Mouse (Mus musculus): ENCODE results near the gene D1Pas1. TPM values are rescaled to one million over a fixed set of nuclear protein-coding genes. Genes with fewer than 3 reads are reported as not detected.

D1Pas1 gene
- polyA plus RNA-seq, 1 experiment from 2014 or later: 0.08 TPM

DNA sequence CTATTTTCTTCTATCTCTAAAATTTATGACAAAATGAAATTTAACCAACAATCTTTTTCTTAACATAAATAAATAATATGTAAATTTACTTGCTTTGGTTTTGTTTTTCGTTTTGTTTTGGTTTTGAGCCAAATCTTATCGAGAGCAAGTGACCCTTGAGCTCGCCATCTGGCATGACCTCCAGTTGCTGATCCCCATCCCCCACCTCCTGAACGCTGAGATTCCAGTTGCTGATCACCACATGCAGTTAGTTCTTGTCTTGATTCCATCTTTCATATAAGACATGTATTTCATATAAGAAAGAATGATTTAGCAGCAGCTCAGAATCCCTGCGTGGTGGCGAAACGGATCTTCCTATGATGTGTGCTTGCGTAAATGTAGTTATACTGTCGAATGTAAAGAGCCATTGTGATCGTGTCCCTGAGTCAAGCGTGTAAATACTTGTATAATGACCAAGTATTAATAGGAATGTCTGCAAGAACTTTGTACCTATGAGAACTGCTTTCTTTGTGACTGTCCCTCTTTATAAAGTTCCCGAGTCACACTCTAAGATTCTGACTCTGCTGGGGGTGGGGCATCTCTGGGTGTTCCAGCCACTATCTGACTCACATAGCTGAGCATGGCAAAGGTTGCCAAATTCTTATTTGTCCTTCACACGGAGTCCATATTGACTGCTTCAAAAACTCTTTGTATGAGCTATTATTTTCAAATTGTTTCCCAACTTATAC, 36.9 kb upstream of the D1Pas1 start:
- Histone ChIP-seq H3K9me3 (ENCODE audit: control insufficient read depth, low read length) (peaks cover 4% of the 10 kb centered on the region; the same call in 1 of the 2 replicates), H3K36me3 (ENCODE audit: control insufficient read depth, insufficient read depth, low read length) (no peaks in the 10 kb centered on the region), H3K4me1 (ENCODE audit: control insufficient read depth in 2 of 2, insufficient read depth in 2 of 2, low read length in 2 of 2) (peaks cover 0 to 2% of the 10 kb centered on the region in 2 experiments; a peak in 2 of 4 replicates), H3K27me3 (ENCODE audit: control insufficient read depth, insufficient read depth, low read length) (no peaks in the 10 kb centered on the region), H3K9ac (ENCODE audit: low read length) (no peak overlapping the region), H3K4me2 (ENCODE audit: low read length) (no peak overlapping the region), H3K27ac (replicated peaks in 1 of 2; ENCODE audit: control insufficient read depth in 1 of 2, insufficient read depth in 1 of 2, low read depth in 2 of 2, low read length in 2 of 2) (no peak overlapping the region), H3K4me3 (ENCODE audit: control insufficient read depth in 1 of 2, insufficient read depth in 1 of 2, low read depth in 1 of 2, low read length in 2 of 2) (no peak overlapping the region)
- ATAC-seq (ENCODE audit: insufficient number of reproducible peaks, insufficient read depth, low FRiP score, low read depth): no peak
- WGBS: 76% methylated on average over 13 of the region's 13 CpGs

DNA sequence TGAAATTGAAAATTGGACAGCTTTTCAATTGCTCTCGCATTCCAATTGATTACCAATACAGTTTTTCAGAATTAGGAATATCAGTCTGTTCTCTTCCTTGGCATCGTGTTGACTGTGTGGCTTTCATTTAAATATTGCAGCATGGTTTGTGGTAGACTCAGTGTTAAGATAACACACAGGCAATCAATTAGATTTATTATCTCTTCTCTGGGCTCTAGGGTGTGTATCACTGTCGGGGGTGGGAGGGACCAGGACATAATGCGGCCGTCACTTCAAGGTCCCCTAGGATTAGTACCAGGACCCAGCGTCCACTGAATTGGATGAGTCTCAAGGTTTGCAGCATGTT, 36.4 kb upstream of the D1Pas1 start:
- 86% methylated on average over 6 of the region's 6 CpGs for WGBS
- H3K27me3 ChIP-seq (ENCODE audit: control insufficient read depth, insufficient read depth, low read length): no peaks in the 10 kb centered on the region
- no peak for ATAC-seq (ENCODE audit: insufficient number of reproducible peaks, insufficient read depth, low FRiP score, low read depth)

DNA sequence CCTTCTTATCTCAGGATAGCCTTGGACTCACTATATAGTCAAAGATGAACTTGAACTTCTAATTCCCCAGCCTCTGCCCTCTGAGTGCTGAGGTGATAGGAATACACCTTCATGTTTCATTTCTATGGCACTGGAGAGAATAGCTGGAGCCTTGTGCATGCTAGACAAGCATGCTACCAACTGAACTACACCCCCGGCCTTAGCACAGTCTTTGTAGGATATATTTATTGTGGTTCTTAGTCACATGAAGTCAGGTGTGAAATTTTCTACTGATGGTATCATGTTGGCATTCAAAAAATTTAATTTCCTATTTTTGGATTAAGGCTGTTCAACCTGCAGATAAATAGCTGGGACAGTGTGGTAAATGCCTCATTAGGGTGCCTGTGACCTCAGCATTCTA, 33.0 kb upstream of the D1Pas1 start:
- ATAC-seq (ENCODE audit: insufficient number of reproducible peaks, insufficient read depth, low FRiP score, low read depth): no peak
- no peak overlapping the region for H3K27ac ChIP-seq (replicated peaks in 1 of 2; ENCODE audit: control insufficient read depth in 1 of 2, insufficient read depth in 1 of 2, low read depth in 2 of 2, low read length in 2 of 2)
- no peak overlapping the region for H3K9ac ChIP-seq (ENCODE audit: low read length)
- no peaks in the 10 kb centered on the region for H3K36me3 ChIP-seq (ENCODE audit: control insufficient read depth, insufficient read depth, low read length)
- H3K4me2 ChIP-seq (ENCODE audit: low read length): no peak overlapping the region
- no peaks in the 10 kb centered on the region for H3K27me3 ChIP-seq (ENCODE audit: control insufficient read depth, insufficient read depth, low read length)
- no peak overlapping the region for H3K4me3 ChIP-seq (ENCODE audit: control insufficient read depth in 1 of 2, insufficient read depth in 1 of 2, low read depth in 1 of 2, low read length in 2 of 2)
- no peaks in the 10 kb centered on the region; a peak in 1 of 4 replicates for H3K4me1 ChIP-seq (ENCODE audit: control insufficient read depth in 2 of 2, insufficient read depth in 2 of 2, low read length in 2 of 2)
- WGBS: 83% methylated on average over 1 of the region's 1 CpGs
- H3K9me3 ChIP-seq (ENCODE audit: control insufficient read depth, low read length): peaks cover 4% of the 10 kb centered on the region; the same call in 1 of the 2 replicates

More for the DNA sequence above, 36.4 kb upstream of the D1Pas1 start:
- Histone ChIP-seq H3K36me3 (ENCODE audit: control insufficient read depth, insufficient read depth, low read length) (no peaks in the 10 kb centered on the region), H3K4me1 (ENCODE audit: control insufficient read depth in 2 of 2, insufficient read depth in 2 of 2, low read length in 2 of 2) (no peaks in the 10 kb centered on the region), H3K4me2 (ENCODE audit: low read length) (no peak overlapping the region), H3K27ac (replicated peaks in 1 of 2; ENCODE audit: control insufficient read depth in 1 of 2, insufficient read depth in 1 of 2, low read depth in 2 of 2, low read length in 2 of 2) (no peak overlapping the region), H3K4me3 (ENCODE audit: control insufficient read depth in 1 of 2, insufficient read depth in 1 of 2, low read depth in 1 of 2, low read length in 2 of 2) (no peak overlapping the region), H3K9me3 (ENCODE audit: control insufficient read depth, low read length) (peaks cover 4% of the 10 kb centered on the region; the same call in 1 of the 2 replicates), H3K9ac (ENCODE audit: low read length) (no peak overlapping the region)

DNA sequence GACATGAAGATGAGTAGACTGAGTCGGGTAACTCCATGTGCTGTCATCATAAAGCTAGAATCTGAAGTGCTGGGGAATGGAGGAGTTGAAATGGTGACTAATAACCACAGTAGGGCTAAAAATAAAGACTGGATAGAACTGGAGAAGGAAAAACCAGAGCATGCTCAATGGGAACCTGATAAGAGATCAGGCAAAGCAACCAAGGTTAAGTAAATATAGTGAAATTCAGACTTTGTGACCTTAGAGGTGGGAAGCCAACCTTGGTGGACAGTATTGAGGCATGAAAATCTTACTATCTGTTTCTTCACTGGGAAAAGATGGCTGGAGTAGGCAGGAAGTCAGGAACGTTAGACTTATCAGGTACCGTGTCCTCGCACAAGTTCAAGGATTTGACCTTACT, 14.8 kb upstream of the D1Pas1 start:
- no peak overlapping the region for H3K4me3 ChIP-seq (ENCODE audit: control insufficient read depth in 1 of 2, insufficient read depth in 1 of 2, low read depth in 1 of 2, low read length in 2 of 2)
- H3K4me1 ChIP-seq (ENCODE audit: control insufficient read depth in 2 of 2, insufficient read depth in 2 of 2, low read length in 2 of 2): no peaks in the 10 kb centered on the region; a peak in 1 of 4 replicates
- no peaks in the 10 kb centered on the region for H3K36me3 ChIP-seq (ENCODE audit: control insufficient read depth, insufficient read depth, low read length)
- no peaks in the 10 kb centered on the region for H3K27me3 ChIP-seq (ENCODE audit: control insufficient read depth, insufficient read depth, low read length)
- no peak for ATAC-seq (ENCODE audit: insufficient number of reproducible peaks, insufficient read depth, low FRiP score, low read depth)
- H3K4me2 ChIP-seq (ENCODE audit: low read length): no peak overlapping the region
- no peak overlapping the region for H3K9ac ChIP-seq (ENCODE audit: low read length)
- WGBS: 56% methylated on average over 4 of the region's 4 CpGs
- H3K9me3 ChIP-seq (ENCODE audit: control insufficient read depth, low read length): peaks cover 3% of the 10 kb centered on the region; the same call in 1 of the 2 replicates
- no peak overlapping the region for H3K27ac ChIP-seq (replicated peaks in 1 of 2; ENCODE audit: control insufficient read depth in 1 of 2, insufficient read depth in 1 of 2, low read depth in 2 of 2, low read length in 2 of 2)

DNA sequence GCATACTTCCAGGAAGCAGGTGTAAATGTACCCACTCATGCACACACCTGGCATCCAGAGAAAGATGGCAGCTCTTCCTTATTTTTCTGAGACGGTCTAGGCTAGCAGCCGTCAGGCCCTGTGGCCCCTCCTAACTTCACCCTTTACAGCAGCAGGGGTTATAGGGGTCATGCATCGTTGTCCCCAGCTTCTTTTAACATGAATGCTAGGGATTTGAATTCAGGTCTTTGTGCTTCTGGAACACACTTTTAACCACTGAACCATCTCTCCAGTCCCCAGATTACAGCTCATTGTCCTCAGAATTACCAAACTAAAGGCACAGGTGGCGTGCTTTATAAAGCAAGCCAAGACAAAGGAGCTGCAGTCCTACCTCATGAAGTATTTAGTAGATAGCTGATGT, 12.6 kb upstream of the D1Pas1 start:
- Histone ChIP-seq H3K4me2 (ENCODE audit: low read length) (no peak overlapping the region), H3K9me3 (ENCODE audit: control insufficient read depth, low read length) (no peaks in the 10 kb centered on the region), H3K27ac (replicated peaks in 1 of 2; ENCODE audit: control insufficient read depth in 1 of 2, insufficient read depth in 1 of 2, low read depth in 2 of 2, low read length in 2 of 2) (no peak overlapping the region), H3K27me3 (ENCODE audit: control insufficient read depth, insufficient read depth, low read length) (no peaks in the 10 kb centered on the region), H3K4me1 (ENCODE audit: control insufficient read depth in 2 of 2, insufficient read depth in 2 of 2, low read length in 2 of 2) (no peaks in the 10 kb centered on the region; a peak in 1 of 4 replicates), H3K36me3 (ENCODE audit: control insufficient read depth, insufficient read depth, low read length) (no peaks in the 10 kb centered on the region), H3K4me3 (ENCODE audit: control insufficient read depth in 1 of 2, insufficient read depth in 1 of 2, low read depth in 1 of 2, low read length in 2 of 2) (no peak overlapping the region), H3K9ac (ENCODE audit: low read length) (no peak overlapping the region)
- 90% methylated on average over 4 of the region's 4 CpGs for WGBS
- no peak for ATAC-seq (ENCODE audit: insufficient number of reproducible peaks, insufficient read depth, low FRiP score, low read depth)

DNA sequence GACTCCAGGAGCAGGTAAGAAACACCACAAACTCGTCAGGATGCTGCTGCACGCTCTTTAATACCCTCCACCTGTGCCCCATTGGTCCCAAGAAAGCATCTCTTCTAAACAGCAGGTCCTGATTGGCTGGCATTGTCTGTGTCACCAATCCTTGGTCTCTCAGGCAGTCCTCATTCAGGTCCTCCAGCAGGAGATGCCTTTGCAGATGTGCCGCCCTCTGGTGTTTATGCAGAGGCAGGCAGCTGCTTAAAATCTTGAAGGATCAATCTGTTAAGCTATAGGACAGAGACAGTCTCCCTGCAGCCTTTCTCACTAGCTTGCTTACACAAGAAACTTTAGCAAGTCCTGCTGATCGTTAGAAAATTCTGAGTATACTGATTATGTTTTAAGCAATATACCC, 7.8 kb upstream of the D1Pas1 start:
- H3K36me3 ChIP-seq (ENCODE audit: control insufficient read depth, insufficient read depth, low read length): no peaks in the 10 kb centered on the region
- no peak for ATAC-seq (ENCODE audit: insufficient number of reproducible peaks, insufficient read depth, low FRiP score, low read depth)
- no peaks in the 10 kb centered on the region for H3K27me3 ChIP-seq (ENCODE audit: control insufficient read depth, insufficient read depth, low read length)
- no peak overlapping the region for H3K4me2 ChIP-seq (ENCODE audit: low read length)
- H3K4me1 ChIP-seq (ENCODE audit: control insufficient read depth in 2 of 2, insufficient read depth in 2 of 2, low read length in 2 of 2): no peaks in the 10 kb centered on the region
- 48% methylated on average over 4 of the region's 4 CpGs for WGBS
- no peak overlapping the region for H3K9ac ChIP-seq (ENCODE audit: low read length)
- no peak overlapping the region for H3K27ac ChIP-seq (replicated peaks in 1 of 2; ENCODE audit: control insufficient read depth in 1 of 2, insufficient read depth in 1 of 2, low read depth in 2 of 2, low read length in 2 of 2)
- H3K9me3 ChIP-seq (ENCODE audit: control insufficient read depth, low read length): no peaks in the 10 kb centered on the region
- H3K4me3 ChIP-seq (ENCODE audit: control insufficient read depth in 1 of 2, insufficient read depth in 1 of 2, low read depth in 1 of 2, low read length in 2 of 2): no peak overlapping the region

DNA sequence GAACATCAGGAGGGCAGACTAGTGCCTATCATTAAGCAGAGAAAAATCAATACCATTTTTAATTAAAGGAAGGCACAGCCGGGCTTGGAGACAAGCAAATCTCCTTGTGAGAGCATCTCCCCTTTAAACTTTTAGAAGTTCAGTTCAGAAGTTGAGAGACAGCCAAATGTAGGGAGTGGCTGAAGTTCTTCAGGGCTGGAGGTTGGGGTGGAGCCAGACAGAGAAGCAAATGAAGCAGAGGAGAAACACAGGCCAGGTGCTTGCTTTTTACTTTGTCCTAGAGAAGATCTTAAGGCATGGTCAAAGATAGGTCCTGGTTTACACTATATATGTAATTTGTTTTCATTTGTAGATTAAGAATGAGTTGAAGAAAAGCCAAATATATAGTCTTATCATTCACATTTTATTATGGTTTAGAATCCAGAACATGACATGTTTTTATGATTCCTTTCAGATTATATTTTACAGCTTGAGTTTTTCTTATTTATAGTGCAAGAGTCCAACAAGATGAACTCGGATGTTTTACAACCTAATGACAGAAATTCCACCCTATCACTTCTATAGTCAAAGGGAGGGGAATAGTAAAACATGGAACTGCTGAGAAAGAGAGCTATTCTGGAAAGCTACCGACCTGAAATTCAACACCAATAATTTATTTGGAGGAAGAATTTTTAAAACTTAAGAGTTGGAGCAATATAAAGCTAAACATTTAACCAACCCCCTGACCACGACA, 2.9 kb upstream of the D1Pas1 start:
- Histone ChIP-seq H3K27me3 (ENCODE audit: control insufficient read depth, insufficient read depth, low read length) (no peaks in the 10 kb centered on the region), H3K9ac (ENCODE audit: low read length) (no peak overlapping the region), H3K4me1 (ENCODE audit: control insufficient read depth in 2 of 2, insufficient read depth in 2 of 2, low read length in 2 of 2) (no peaks in the 10 kb centered on the region), H3K36me3 (ENCODE audit: control insufficient read depth, insufficient read depth, low read length) (no peaks in the 10 kb centered on the region), H3K4me3 (ENCODE audit: control insufficient read depth in 1 of 2, insufficient read depth in 1 of 2, low read depth in 1 of 2, low read length in 2 of 2) (no peak overlapping the region), H3K4me2 (ENCODE audit: low read length) (no peak overlapping the region), H3K9me3 (ENCODE audit: control insufficient read depth, low read length) (peaks cover 26% of the 10 kb centered on the region), H3K27ac (replicated peaks in 1 of 2; ENCODE audit: control insufficient read depth in 1 of 2, insufficient read depth in 1 of 2, low read depth in 2 of 2, low read length in 2 of 2) (no peak overlapping the region)
- ATAC-seq (ENCODE audit: insufficient number of reproducible peaks, insufficient read depth, low FRiP score, low read depth): no peak
- 51% methylated on average over 4 of the region's 4 CpGs for WGBS
